Mouse (Mus musculus) spleen, adult 2 months (tissue): ENCODE data around the gene Mettl6.

Experiments used
- CTCF ChIP-seq: fragments of 200-500 bp; IDR thresholded peaks from 2 replicates; pipeline ENCODE4 v1.5.1; 2011; ENCODE audit warnings: mild to moderate bottlenecking, inconsistent platforms; ENCODE audit not compliant: insufficient read depth, insufficient read length, insufficient replicate concordance; ENCODE audit errors: extremely low read depth
- POLR2A ChIP-seq: fragments of 200-500 bp; IDR thresholded peaks from 2 replicates; pipeline ENCODE4 v1.6.1; 2011; ENCODE audit warnings: low read depth, low read length, inconsistent platforms

- TF ChIP-seq CTCF (no peak), POLR2A (no peak)
These were observed 25.1 kb downstream of the Mettl6 start for GRCm38 (mm10) chr14:31469711-31470110.
